Mouse (Mus musculus) liver, adult 2 months (tissue): ENCODE results near the gene Bpifb5. TPM values are rescaled to one million over a fixed set of nuclear protein-coding genes. Genes with fewer than 3 reads are reported as not detected.
"Not testable (repeated sequence)": the region's sequence is repeated elsewhere in the genome, so short reads cannot be mapped to it uniquely, and the experiment has no call there.

Experiments
- DNase-seq: peaks from one replicate; pipeline ENCODE4 v3.0.0-alpha.2; 2011; ENCODE audit warnings: low read depth, low spot score; ENCODE audit errors: extremely low read depth
- H3K27ac ChIP-seq: fragments of 200-500 bp; replicated peaks from 2 replicates; pipeline ENCODE4 v1.5.1; 2012; ENCODE audit warnings: low read depth, mild to moderate bottlenecking, control low read depth, inconsistent platforms, low read length; ENCODE audit not compliant: insufficient read depth
- H3K27me3 ChIP-seq: fragments of 200-500 bp; 2 replicates; pipeline ENCODE4 v1.6.1; 2012; ENCODE audit warnings: mild to moderate bottlenecking, moderate library complexity, low read length, inconsistent platforms; ENCODE audit not compliant: control insufficient read depth, insufficient read depth
- H3K36me3 ChIP-seq: fragments of 200-500 bp; 2 replicates; pipeline ENCODE4 v1.6.1; 2012; ENCODE audit warnings: low read length, inconsistent platforms; ENCODE audit not compliant: control insufficient read depth, insufficient read depth
- H3K4me1 ChIP-seq: fragments of 200-500 bp; 2 replicates; pipeline ENCODE4 v1.6.1; 2011; ENCODE audit warnings: low read length; ENCODE audit not compliant: control insufficient read depth, insufficient read depth
- H3K4me3 ChIP-seq: fragments of 200-500 bp; 2 replicates; pipeline ENCODE4 v1.5.1; 2011; ENCODE audit warnings: low read depth, mild to moderate bottlenecking, control low read depth, low read length, moderate library complexity; ENCODE audit not compliant: insufficient read depth
- H3K79me2 ChIP-seq: fragments of 200-500 bp; 2 replicates; pipeline ENCODE4 v1.6.1; 2012; ENCODE audit warnings: inconsistent platforms, mild to moderate bottlenecking, low read length, moderate library complexity; ENCODE audit not compliant: control insufficient read depth, insufficient read depth
- H3K9ac ChIP-seq: fragments of 200-500 bp; 2 replicates; pipeline ENCODE4 v1.6.1; 2012; ENCODE audit warnings: low read depth, mild to moderate bottlenecking, control low read depth, inconsistent platforms, low read length
- CTCF ChIP-seq: fragments of 200-500 bp; IDR thresholded peaks from 2 replicates; pipeline ENCODE4 v1.5.1; 2011; ENCODE audit warnings: low read depth, low read length, control low read depth
- POLR2A ChIP-seq: fragments of 200-500 bp; IDR thresholded peaks from 2 replicates; pipeline ENCODE4 v1.6.1; 2011; ENCODE audit warnings: low read length, control low read depth; ENCODE audit not compliant: insufficient read depth; ENCODE audit errors: extremely low read depth
- WGBS: fragments of 180-500 bp; shearing (Covaris S2); methylation state at CpG from one replicate; pipeline ENCODE4 v1.1.7; 2018; 5-methylcytosine and 5-hydroxymethylcytosine counted together
- polyA plus RNA-seq: library from polyadenylated mRNA; depleted of rRNA; stranded (reverse); fragments of >200 nt; gene quantifications from 2 replicates; pipeline ENCODE4 v1.2.3, GENCODE M21; 2012; rRNA removed
- total RNA-seq: library from RNA; depleted of rRNA; stranded (reverse); fragments of >200 nt; gene quantifications from 2 replicates; pipeline ENCODE4 v1.2.3, GENCODE M21; 2014; rRNA removed

Gene Bpifb5
- total and polyA plus RNA-seq, 2 experiments, result not detected

- Histone ChIP-seq H3K36me3 (no peaks in the 10 kb centered on the region), H3K27ac (no peak overlapping the region), H3K79me2 (no peaks in the 10 kb centered on the region), H3K4me1 (no peaks in the 10 kb centered on the region), H3K9ac (no peak overlapping the region), H3K27me3 (no peaks in the 10 kb centered on the region), H3K4me3 (no peak overlapping the region)
- 84% methylated on average over 10 of the region's 10 CpGs for WGBS
- TF ChIP-seq CTCF (no peak), POLR2A (no peak)
- DNase-seq, result no peak
Measured at GRCm38 (mm10) chr2:154243356-154244036, 20.0 kb downstream of the Bpifb5 start.

GRCm38 (mm10) chr2:154245322-154245721, 21.8 kb downstream of the Bpifb5 start:
- TF ChIP-seq POLR2A, result no peak
- Histone ChIP-seq H3K36me3 (no peaks in the 10 kb centered on the region), H3K9ac (no peak overlapping the region), H3K4me1 (no peaks in the 10 kb centered on the region), H3K79me2 (no peaks in the 10 kb centered on the region), H3K4me3 (no peak overlapping the region), H3K27ac (no peak overlapping the region), H3K27me3 (no peaks in the 10 kb centered on the region)
- 92% methylated on average over 5 of the region's 5 CpGs for WGBS
- DNase-seq, result no peak

DNA sequence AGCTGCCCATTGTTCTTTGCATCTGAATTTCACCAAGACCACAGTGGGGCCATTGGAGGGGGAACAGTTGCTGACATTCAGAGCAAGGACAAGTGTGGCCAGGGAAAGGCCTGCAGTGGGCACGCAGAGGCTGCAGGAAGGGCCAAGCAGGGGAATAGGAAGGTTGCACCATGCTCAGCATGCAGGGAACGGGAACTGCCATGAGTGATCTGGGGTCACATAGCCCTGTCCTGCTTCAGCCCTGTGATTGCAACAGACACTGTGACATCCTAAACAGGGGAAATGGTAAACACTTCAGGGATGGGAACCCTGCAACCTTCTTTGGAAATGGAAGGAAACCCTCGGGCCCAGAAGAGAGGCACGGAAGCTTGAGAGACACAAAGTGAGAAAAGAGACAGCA, 31.7 kb downstream of the Bpifb5 start:
- not testable (repeated sequence) for H3K27me3 ChIP-seq, H3K36me3 ChIP-seq, DNase-seq, H3K9ac ChIP-seq, H3K4me3 ChIP-seq, H3K4me1 ChIP-seq, H3K79me2 ChIP-seq, H3K27ac ChIP-seq
- 93% methylated on average over 2 of the region's 4 CpGs for WGBS

- WGBS, result 68% methylated on average over 4 of the region's 4 CpGs
- H3K4me3 ChIP-seq, result no peak overlapping the region
- no peaks in the 10 kb centered on the region for H3K36me3 ChIP-seq
- H3K9ac ChIP-seq, result no peak overlapping the region
- TF ChIP-seq POLR2A, result no peak
- TF ChIP-seq CTCF, result no peak
- DNase-seq, result no peak
- no peak overlapping the region for H3K27ac ChIP-seq
- no peaks in the 10 kb centered on the region for H3K79me2 ChIP-seq
- no peaks in the 10 kb centered on the region for H3K27me3 ChIP-seq
- H3K4me1 ChIP-seq, result no peaks in the 10 kb centered on the region
Measured at GRCm38 (mm10) chr2:154255770-154256169, 32.2 kb downstream of the Bpifb5 start.

GRCm38 (mm10) chr2:154257554-154257953, 34.0 kb downstream of the Bpifb5 start, which contains the start of gene Bpifb9a:
Gene Bpifb9a (plus strand): TSS chr2:154257854.
- not testable (repeated sequence) for H3K4me1 ChIP-seq, H3K9ac ChIP-seq, H3K27me3 ChIP-seq, H3K79me2 ChIP-seq, H3K36me3 ChIP-seq, DNase-seq, H3K4me3 ChIP-seq, H3K27ac ChIP-seq
- 78% methylated on average over 5 of the region's 5 CpGs for WGBS

DNA sequence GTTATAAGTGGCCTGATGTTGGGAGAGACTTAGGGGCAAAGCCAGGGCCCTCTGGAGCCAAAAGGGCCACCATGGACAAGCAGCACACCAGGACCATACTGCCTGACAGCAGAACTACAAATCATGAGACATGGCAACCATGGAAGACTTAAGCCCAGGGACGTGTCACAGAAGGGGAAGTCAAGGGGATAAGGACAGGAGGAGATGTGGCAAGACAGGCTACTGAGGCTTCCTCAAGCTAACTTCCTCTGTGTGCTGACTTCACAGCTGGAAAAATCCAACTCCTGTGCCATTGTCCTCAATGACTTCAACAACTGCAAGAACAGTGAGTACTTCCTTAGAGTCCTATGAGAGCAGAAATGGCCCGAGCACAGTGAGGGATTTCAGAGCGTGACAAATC, 40.9 kb downstream of the Bpifb5 start:
- H3K27ac ChIP-seq, result not testable (repeated sequence)

More for the DNA sequence above, 40.9 kb downstream of the Bpifb5 start:
- H3K4me3 ChIP-seq, H3K27me3 ChIP-seq, H3K9ac ChIP-seq, H3K4me1 ChIP-seq, H3K36me3 ChIP-seq, H3K79me2 ChIP-seq: not testable (repeated sequence)
- peak; percentile 17 for DNase-seq
- 72% methylated on average over 3 of the region's 3 CpGs for WGBS

Other genes starting within 250 kb of the Bpifb5 start
- not detected in 2 replicates for gene Bpifa6, start 248.8 kb upstream of the Bpifb5 start, total RNA-seq
- not detected in 2 replicates for gene Bpifa6, start 248.8 kb upstream of the Bpifb5 start, polyA plus RNA-seq
- not detected in 2 replicates for gene Bpifa2, start 215.5 kb upstream of the Bpifb5 start, total RNA-seq
- not detected in 2 replicates for gene Bpifa2, start 215.5 kb upstream of the Bpifb5 start, polyA plus RNA-seq
- not detected in 2 replicates for gene Bpifa3, start 93.4 kb upstream of the Bpifb5 start, total RNA-seq
- gene Bpifa3, start 93.4 kb upstream of the Bpifb5 start, polyA plus RNA-seq, result not detected in 2 replicates
- gene Bpifa1, start 80.9 kb upstream of the Bpifb5 start, total RNA-seq, result not detected in 2 replicates
- not detected in 2 replicates for gene Bpifa1, start 80.9 kb upstream of the Bpifb5 start, polyA plus RNA-seq
- not detected in 2 replicates for gene Bpifa5, start 61.1 kb upstream of the Bpifb5 start, total RNA-seq
- gene Bpifa5, start 61.1 kb upstream of the Bpifb5 start, polyA plus RNA-seq, result not detected in 2 replicates
- not detected in 2 replicates for gene Bpifb1, start 32.9 kb upstream of the Bpifb5 start, total RNA-seq
- not detected in 2 replicates for gene Bpifb1, start 32.9 kb upstream of the Bpifb5 start, polyA plus RNA-seq
- gene Bpifb9a, start 34.1 kb downstream of the Bpifb5 start, total RNA-seq, result not detected in 2 replicates
- gene Bpifb9a, start 34.1 kb downstream of the Bpifb5 start, polyA plus RNA-seq, result not detected in 2 replicates
- not detected in 2 replicates for gene Bpifb9b, start 83.5 kb downstream of the Bpifb5 start, total RNA-seq
- gene Bpifb9b, start 83.5 kb downstream of the Bpifb5 start, polyA plus RNA-seq, result not detected in 2 replicates
- 21.8 and 28.8 TPM in 2 replicates for gene Cdk5rap1, start 149.3 kb downstream of the Bpifb5 start, total RNA-seq
- gene Cdk5rap1, start 149.3 kb downstream of the Bpifb5 start, polyA plus RNA-seq, result 10.5 and 11.0 TPM in 2 replicates
- 10.3 and 11.3 TPM in 2 replicates for gene Snta1, start 184.4 kb downstream of the Bpifb5 start, total RNA-seq
- gene Snta1, start 184.4 kb downstream of the Bpifb5 start, polyA plus RNA-seq, result 21.4 and 24.7 TPM in 2 replicates
- gene Cbfa2t2, start 212.7 kb downstream of the Bpifb5 start, total RNA-seq, result 7.3 and 10.3 TPM in 2 replicates
- gene Cbfa2t2, start 212.7 kb downstream of the Bpifb5 start, polyA plus RNA-seq, result 4.3 and 4.6 TPM in 2 replicates